Mouse (Mus musculus): ENCODE measurements around the gene Eme1.

The Eme1 gene

DNA sequence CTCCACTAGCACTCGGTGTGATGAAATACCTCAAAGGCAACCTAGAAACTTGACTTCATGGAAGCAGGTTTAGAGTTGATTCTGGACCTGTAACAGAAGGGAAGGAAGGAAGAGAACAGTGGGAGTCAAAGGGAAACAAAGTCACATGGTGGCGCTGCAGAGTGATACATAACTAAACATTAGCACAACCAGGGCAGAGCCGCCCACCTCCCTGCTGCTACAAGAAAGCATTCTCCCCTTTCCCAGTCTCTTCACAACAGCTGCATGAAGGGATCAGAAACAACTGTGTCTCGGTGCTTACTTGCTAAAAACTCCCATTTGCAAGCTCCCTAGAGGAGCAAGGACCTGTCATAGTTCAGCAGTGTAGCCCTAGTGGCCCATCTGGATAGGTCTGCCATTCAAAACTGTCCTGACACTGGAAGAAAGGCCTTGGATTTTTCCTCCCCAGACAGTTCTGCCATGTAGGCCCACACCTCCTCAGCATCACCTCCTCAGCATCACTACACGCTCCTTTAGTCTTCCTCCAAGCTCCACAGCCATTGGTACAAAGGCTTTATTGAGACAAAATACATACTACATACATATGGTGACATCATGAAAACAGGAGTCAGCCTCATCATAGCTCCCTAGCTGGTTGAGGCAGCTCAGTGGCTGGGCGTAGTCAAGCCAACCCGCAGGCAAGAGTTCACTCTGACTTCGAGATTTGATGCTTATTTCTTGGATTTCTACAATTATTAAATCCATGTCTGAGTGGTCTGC, 9.1 kb downstream of the Eme1 start:
- peak; percentile 77 for DNase-seq

DNA sequence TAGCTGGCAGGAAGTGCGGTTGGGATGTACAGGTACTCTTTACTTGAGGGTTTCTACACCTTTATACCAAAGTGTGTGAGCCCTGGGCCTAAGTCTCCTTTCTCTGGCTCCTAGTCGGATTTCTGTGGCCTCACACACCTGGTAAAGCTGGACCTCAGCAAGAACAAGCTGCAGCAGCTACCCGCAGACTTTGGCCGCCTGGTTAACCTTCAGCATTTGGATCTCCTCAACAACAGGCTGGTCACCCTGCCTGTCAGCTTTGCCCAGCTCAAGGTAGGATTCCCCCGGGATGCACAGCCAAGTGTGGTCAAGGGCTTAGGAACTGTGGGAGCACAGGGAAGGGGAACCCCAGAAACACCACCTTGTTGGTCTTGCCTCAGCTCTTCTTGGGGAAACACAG, 19.3 kb downstream of the Eme1 start:
- DNase-seq = no peak

DNA sequence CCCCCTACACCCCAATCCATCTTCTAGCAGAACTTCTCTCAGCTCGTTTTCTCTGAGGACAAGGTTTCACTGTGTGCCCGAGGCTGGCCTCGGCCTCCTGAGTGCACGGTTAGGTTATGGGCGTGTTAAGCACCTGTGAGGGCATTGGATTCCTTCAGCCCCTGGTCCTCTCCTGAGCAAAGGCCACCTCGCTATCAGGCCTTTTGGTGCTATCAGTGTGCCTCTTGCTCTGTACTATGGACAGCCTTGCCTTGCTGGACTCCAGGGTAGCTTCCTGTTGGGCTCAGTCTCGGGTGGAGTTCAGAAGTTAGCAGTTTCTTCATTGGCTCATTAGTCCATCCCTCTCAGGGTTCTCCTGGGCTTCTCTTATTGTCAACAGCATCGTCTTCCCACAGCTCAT, 20.8 kb downstream of the Eme1 start:
- no peak for DNase-seq

DNA sequence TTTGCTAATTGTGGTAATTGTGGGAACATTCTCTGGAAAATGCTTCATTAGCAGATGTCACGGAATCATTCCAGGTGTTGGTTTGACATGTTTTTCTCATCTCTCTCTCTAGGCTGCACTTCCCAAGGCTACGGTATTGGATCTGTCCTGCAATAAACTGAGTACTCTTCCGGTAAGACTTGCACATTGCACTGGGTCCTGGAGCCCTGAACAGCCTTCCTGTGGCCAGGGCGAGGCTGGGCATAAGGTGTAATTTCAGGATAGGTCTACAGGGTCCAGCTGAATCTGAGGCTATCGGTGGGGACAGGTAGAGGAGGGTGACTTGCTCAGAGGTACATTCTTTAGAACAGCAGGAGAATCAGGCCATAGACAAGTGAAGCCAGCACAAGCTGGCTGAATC, 21.8 kb downstream of the Eme1 start:
- DNase-seq = no peak

DNA sequence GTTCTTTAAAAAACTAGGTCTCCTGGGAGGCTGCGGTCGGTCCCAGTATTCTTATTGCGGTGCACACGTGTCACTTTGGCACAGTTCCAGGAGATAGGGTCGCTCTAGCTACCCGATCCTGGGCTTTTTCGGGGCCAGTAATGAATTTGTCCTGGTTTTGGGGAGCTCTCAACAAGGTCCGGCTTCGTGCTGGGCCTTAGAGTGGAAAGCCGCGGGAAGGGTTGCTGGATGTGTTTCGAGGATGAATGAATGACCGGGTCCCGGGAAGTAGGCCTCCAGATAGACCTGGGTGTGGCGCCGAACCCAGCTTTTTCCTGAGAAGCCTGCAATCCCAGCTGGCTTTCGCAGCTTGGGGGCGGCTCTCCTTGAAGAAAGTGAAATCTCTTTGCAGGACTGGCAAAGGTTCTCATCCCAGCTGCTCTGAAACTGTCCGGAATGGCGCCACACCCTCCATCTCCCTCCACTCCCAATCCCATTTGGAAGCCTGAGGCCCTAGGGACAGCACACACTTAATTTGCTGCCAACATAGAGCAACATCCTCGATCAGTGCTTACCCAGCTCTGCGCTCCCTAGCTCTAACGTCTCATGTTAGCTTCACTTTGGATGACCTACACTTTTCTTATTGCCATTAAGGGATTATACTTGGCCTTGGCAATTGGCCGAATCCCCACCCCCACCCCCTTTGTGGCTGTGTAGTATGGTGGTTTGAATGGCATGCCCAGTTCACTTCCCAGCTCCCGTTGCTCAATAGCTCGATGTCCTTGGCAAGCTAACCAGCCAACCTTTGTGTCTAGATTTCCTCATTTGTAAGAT, 23.4 kb downstream of the Eme1 start:
- DNase-seq = no peak

DNA sequence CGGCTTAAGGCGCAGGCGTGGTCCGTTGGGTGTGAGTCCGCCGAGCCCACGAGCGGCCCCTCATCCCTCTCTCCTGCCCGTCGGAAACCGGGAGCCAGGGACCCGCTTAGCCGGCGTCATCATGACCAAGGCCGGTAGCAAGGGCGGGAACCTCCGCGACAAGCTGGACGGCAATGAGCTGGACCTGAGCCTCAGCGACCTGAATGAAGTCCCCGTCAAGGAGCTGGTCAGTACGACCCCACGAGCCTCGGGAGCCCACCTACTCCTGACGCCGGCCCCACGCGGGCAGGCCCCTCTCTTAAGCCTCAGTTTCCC, 23.9 kb downstream of the Eme1 start:
- DNase-seq = no peak

DNA sequence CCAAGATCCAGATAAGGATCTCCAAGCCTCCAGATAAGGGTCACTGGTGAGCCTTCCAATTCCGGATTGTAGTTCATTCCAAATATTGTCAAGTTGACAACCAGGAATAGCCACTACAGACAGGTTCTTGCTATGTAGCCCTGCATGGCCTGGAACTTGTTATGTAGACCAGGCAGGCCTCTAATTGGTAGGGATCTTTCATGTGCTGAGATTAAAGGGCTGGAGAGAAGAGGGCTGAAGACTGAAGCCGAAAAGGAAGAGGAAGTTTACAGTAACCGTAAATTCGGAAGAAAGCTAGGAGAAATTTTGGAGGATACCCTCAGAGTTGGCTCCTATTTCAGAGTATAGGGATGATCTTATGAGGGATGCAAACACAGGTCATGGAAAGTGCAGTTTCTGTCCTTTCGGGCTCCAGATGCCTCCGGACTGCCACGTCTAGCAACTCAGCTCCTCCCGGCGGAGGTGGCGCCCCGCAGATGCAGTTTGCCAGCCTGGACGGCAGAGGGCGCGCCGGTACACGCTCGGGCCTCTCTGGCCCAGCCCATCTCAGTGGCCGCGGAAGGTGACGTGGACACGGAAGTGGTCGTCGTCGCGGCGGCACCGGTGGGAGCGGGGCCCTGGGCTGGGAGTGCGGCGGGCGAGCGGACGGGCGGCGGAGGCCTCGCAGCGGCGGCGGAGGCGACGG, 24.4 kb downstream of the Eme1 start, which contains the start of gene Lrrc59:
TSS of gene Lrrc59 (plus strand) at position 569 of the 685 bp plus-strand sequence.
- peak; percentile 92 for DNase-seq

DNA sequence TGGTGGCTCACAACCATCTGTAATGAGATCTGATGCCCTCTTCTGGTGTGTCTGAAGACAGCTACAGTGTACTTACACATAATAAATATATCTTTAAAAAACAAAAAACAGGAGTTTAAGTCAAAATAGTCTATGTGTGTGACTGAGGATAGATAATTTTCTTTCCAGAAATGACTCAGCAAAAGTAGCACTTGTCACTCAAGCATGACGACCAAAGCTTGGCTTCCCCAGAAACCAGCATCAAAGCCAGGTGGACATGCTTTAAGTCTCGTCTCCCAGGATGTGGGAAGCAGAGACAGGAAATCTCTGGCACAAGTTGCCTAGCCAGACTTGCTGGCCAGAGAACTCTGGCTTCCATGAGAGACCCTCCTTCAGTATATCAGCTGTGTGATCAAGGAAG, 31.6 kb downstream of the Eme1 start:
- DNase-seq = no peak

DNA sequence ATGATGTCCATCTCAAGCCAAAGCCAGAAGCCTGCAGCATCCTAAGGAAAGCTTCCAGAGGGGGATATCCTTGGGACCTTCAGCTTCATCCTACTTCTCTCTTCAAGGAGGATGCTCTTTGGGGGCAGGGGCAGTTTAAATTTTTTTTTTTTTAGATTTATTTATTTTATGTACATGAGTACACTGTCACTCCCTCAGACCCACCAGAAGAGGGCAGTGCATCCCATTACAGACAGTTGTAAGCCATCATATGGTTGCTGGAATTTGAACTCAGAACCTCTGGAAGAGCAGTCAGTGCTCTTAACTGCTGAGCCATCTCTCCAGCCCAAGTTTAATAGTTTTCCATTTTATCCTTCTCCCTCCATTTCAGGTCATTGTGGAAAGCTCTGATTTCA, 32.3 kb downstream of the Eme1 start:
- DNase-seq = no peak

DNA sequence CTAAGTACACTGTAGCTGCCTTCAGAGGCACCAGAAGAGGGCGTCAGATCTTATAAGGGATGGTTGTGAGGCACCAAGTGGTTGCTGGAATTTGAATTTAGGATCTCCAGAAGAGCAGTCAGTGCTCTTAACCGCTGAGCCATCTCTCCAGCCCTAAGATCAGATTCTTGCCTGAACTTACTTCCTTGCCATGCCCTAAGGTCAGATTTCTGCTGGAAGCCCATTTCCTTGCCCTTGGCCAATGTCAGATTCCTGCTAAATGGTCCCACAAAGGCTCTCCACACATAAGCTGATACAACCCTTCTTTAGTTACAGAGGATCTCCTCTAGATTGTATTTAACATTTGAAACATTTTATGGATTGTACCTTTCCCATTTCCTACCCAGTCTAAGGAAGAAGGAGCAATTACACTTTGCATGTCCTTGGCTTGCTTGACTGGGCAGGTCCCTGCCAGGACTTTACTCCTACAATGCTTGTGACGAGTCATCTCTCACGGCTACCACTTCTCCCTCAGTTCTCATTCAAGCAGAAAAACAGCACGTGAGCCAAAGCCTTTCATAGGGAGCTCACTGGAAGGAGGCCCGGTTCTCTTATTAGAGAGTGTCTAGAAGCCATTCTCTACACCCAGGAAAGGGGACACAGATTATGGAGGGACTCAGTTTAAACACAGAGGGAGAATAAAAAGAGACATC, 32.9 kb downstream of the Eme1 start:
- no peak for DNase-seq

DNA sequence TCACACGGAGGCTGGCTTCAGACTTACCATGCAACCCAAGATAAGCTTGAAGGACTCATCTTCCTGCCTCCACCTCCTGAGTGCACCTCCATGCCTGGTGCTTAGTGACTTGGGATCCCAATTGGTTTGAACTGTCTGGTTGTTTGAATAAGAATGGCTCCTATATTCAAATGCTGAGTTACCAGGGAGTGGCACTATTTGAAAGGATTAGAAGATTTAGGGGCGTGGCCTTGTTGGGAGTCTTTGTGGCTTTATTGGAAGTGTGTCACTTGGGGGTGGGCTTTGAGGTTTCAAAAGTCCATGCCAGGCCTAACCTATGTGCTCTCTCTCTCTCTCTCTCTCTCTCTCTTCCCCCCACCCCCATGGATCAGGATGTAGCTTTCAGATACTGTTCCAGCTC, 36.1 kb downstream of the Eme1 start:
- DNase-seq = no peak

DNA sequence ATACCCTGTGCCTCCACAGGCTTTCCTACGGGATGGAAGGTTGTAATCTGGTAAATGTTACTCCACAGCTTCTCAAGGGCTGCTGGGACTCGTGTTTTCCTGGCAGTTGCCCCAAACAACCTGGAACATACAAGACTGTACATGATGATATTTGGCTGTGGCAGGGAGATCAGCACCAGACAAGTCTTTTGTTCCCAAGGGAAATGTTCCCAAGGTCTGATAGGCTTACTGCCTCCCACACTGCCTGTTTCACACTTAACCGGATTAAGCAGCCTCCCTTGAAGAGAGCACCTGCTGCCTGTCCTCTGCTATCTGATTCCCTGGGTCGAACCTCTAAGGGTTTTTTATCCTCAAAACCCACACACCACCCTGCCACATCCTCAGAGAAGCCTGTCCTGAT, 38.3 kb downstream of the Eme1 start:
- no peak for DNase-seq

DNA sequence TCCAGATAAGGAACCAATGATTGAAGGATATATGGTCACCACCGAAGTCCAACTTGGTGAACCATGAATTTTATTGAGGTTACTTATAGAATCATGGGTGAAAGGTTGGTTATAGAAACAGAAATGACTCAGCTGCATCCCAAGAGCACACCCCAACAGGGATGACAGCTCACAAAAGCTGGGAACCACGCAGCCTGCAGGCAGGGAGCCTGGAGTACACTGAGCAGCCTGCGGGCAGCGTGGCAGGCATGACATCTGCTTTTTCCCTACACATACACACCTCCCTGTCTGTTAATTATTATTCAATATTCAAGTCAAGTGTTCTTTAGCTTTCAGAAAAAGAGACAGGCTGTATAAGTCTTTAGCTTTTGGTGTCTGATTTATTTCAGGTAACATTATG, 39.2 kb downstream of the Eme1 start:
- no peak for DNase-seq

DNA sequence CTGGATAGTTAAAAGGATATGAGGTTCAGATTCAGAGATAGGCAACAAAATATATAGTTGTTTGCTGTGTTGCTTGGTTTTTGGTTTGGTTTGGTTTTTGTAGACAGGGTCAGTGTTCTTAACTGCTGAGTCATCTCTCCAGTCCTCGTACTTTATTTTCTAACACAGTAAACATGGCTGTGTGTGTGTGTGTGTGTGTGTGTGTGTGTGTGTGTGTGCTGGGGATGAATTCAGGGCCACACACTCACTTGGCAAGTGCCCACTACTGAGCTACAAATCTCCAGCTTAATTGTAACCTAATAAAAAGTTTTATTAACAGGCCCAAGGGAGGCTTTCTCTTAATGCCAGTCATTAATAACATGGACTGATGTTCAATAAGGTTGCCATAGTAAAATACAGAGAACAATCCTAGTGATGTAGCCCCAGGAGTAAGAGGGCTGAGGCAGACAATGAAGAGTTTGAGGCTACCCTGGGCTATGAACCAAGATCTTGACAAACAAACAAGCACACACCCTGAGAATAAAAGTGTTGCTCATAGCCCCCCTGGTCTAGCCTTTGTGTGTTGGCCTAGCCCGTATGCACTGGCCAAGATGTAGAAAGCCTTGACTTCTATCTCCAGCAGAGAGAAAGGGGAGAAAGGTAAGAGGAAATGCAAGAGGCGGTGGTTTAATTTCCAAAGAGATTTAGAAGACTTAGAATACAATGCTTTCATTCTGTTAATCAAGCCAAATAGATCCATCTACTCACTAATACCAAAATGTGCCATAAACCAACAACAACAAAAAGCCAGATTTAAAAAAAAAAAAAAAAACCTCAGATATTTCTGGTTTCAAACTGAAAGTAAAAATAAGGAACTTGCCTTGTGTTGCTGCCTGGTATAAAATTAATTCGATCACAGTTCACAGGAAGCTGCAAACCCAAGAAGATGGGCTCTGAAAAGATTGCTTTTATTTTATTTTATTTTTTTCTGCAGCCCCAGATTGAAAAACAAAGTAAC, 42.7 kb downstream of the Eme1 start:
- no peak for DNase-seq

DNA sequence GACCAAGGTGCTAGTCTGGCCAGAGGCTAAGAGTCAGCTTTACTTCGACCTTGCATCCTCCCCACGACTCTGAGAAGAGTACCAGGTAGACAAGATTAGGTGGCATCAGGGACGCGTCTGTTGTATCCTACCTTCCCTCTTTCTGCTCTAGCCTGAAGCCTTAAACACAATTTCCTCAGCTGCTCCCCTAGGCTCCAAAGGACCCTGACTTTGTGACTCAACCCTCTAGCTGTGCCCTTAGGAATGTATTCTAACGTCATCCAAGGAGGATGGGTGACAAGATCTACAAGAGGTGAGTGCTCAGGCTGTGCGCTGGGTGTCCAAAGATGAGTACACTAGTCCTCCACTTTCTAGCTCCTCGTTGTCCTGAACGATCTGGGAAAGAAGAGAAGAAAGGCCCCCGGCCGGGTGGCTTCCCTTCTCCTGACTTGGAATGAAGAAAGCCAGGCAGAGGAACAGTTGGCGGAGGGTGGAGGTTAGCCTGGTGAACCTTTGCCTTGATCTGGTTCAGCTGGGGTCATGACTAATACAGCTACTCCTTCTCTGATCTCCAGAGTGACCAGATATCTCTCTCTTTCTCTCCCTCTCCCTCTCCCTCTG, 51.3 kb downstream of the Eme1 start:
- DNase-seq = no peak

DNA sequence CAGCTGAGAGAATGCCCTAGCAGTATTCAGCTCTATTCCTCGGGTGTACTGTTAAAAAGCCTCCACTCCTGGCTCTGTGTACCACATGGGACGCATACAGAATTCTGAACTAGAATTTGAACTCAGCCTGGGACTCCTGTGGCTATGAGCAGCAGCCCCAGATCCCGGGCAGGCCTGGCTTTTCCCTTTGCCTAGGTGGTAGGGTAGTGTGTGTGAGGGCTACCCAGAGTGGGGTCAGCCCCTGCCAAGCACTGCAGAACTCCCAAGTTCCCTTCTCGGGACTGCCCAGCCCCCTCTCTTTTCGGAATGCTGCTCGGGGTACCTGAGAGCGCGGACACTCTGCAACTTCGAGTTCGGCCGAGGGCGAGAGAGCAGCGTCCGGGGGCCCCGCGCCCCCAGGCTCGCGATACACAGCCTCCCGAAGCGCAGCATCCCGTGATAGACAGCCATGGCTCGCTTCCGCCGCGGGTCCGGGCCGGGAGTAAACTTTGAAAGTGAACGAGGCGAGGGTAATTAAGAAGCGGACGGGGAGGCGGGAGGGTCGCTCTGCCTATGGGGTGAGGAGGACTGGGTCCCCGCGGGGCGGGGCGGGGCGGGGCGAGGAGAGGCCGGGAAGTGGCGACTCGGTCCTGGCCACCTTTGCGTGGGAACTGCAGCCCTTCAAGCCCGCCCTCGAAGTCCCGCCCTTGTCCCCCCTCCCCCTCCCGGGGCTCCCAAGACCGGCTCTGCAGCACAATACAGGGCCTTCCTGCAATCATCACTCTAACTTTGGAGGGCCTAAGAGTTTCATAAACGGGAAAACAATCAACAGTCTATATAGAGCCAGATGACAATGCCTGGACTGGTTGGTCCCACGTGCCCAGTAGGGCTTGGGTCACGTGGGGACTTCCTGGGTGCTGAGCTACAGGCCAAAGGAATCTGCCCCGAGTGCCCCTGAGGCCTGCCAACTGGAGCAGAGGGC, 52.2 kb downstream of the Eme1 start, which contains the start of gene Acsf2:
TSS of gene Acsf2 (minus strand) at position 551 of the 961 bp plus-strand sequence.
- peak; percentile 67 for DNase-seq

DNA sequence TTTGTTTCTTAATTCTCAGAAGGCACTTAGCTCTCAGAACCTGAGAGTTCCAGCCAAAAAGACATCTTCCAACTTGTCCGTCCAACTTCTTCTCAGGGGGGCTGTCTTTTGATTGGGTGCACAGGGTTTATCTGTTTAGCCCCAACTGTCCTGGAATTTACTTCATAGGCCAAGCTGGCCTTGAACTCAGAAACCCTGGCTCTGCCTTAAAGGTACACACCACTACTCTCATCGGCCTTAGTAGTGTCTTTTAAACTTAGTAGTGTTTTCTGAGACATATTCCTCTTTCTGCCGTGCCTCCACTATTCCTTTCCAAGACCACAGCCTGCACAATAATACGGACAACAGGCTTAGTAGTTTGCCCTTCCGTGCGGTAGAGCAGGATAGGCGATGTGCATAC, 53.3 kb downstream of the Eme1 start:
- DNase-seq = no peak

DNA sequence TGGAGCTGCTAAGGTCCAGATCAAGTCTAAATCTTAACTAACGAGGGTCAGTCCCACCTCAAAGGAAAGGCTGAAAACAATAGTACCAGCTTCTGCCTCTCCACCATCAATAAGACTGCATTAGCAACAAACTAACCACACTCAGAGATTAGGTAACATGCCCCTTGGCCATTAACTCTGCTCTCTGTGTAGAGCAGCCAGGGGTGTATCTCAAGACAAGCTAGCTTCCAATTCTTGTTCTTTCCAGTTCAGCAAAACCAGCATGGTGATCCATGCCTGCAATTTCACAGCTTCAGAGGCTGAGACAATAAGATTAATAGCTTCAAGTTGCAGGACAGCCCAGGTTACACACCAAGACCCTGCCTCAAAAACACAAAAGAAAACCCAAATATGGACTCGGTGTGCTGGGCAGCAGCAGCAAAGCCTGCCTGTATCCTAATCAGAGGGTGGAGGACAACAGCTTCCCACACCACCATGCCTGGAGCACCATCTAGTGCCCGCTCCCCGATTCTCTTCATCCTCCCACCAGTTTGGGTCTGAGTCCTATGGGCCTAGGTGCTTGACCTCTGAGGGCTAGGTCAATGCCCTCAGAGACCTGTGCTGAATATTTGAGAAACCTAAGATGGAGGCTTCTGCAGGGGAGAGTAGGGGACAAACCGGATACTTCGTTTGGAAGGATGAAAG, 55.2 kb downstream of the Eme1 start:
- no peak for DNase-seq

DNA sequence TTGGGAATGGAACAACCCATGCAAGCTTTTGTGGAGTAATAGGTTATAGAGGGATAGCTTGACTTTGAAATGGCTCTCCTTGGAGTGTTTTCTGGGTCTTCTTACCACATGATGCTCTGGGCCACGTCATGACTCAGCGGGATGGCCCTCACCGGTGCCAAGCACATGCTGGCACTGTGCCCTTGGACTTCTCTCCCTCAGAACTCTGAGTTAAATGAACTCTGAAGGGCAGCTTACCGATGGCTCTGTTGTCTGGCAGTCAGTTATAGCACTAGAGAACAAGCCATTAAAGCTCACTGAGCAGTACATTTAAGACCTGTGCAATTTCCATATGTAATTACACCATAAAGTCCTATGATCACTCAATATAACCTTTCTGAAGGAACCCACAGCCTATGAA, 56.4 kb downstream of the Eme1 start:
- no peak for DNase-seq
